43 mouse cellular contexts compared by ENCODE assay signal in genomic region chr13:96457566-96457965, GRCm38 (mm10). TPM values are rescaled to one million over a fixed set of nuclear protein-coding genes. Genes with fewer than 3 reads are reported as not detected.
"Had no signal": no experiment of that assay in that cellular context is flagged by ENCODE, and none has a peak within 500 bp of the region (broad histone marks: within the 10 kb centered on the region; RNA-seq: fewer than 3 reads in every experiment).

No protein-coding gene starts in this region.

- H3K9me3 ChIP-seq: heart, embryonic 10.5 days; heart, embryonic 13.5 days; heart, embryonic 15.5 days; hindbrain, embryonic 13.5 days; hindbrain, embryonic 15.5 days; kidney, embryonic 15.5 days; limb, embryonic 13.5 days; limb, embryonic 15.5 days; liver, embryonic 12.5 days had no signal

- H3K4me2 ChIP-seq: heart, embryonic 13.5 days; heart, embryonic 15.5 days; hindbrain, embryonic 13.5 days; hindbrain, embryonic 15.5 days; kidney, embryonic 15.5 days; limb, embryonic 13.5 days; limb, embryonic 15.5 days; liver, embryonic 12.5 days had no signal

- H3K4me1 ChIP-seq: heart, embryonic 10.5 days; hindbrain, embryonic 13.5 days; hindbrain, embryonic 15.5 days; kidney, embryonic 15.5 days; limb, embryonic 13.5 days; liver, embryonic 12.5 days had no signal

- H3K9ac ChIP-seq: heart, embryonic 13.5 days; heart, embryonic 15.5 days; hindbrain, embryonic 13.5 days; hindbrain, embryonic 15.5 days; kidney, embryonic 15.5 days; limb, embryonic 13.5 days; limb, embryonic 15.5 days; liver, embryonic 12.5 days; liver, embryonic 14.5 days had no signal

- H3K4me3 ChIP-seq: heart, embryonic 10.5 days; heart, embryonic 13.5 days; heart, embryonic 15.5 days; hindbrain, embryonic 13.5 days; hindbrain, embryonic 15.5 days; kidney, embryonic 15.5 days; limb, embryonic 13.5 days; limb, embryonic 15.5 days; liver, embryonic 12.5 days had no signal

- H3K36me3 ChIP-seq: heart, embryonic 10.5 days; heart, embryonic 13.5 days; heart, embryonic 15.5 days; hindbrain, embryonic 13.5 days; hindbrain, embryonic 15.5 days; kidney, embryonic 15.5 days; limb, embryonic 13.5 days; limb, embryonic 15.5 days; liver, embryonic 12.5 days had no signal

- H3K27me3 ChIP-seq: heart, embryonic 13.5 days; heart, embryonic 15.5 days; hindbrain, embryonic 13.5 days; hindbrain, embryonic 15.5 days; kidney, embryonic 15.5 days; limb, embryonic 13.5 days; limb, embryonic 15.5 days; liver, embryonic 12.5 days had no signal

- DNase-seq: gastrocnemius, postnatal 14 days; gastrocnemius, postnatal 36 days; heart, adult 18-20 months; heart, postnatal 14 days; heart, postnatal 36 days; kidney, adult 11 months; kidney, adult 2 months; kidney, adult 9 months; kidney, postnatal 14 days; kidney, postnatal 36 days; layer of hippocampus, adult 9-11 months; layer of hippocampus, postnatal 36 days; left cerebral cortex, postnatal 4 days had no signal

- ATAC-seq: liver, embryonic 12.5 days had no signal

- H3K27ac ChIP-seq: heart, embryonic 10.5 days; heart, embryonic 13.5 days; heart, embryonic 15.5 days; hindbrain, embryonic 13.5 days; hindbrain, embryonic 15.5 days; hindbrain, postnatal 0 days; kidney, embryonic 15.5 days; kidney, postnatal 0 days; limb, embryonic 13.5 days; liver, embryonic 12.5 days; liver, embryonic 14.5 days had no signal

RNA-seq across cellular contexts. Expression of gene Ankdd1b, which starts 13.4 kb away (rescaled TPM):
- total RNA-seq: hindbrain, postnatal 0 days; left cerebral cortex, postnatal 4 days; liver, adult 2 months had no signal
- polyA plus RNA-seq: hindbrain, embryonic 11.5 days; hindbrain, embryonic 15.5 days; limb, embryonic 13.5 days; liver, adult 2 months; liver, embryonic 12.5 days had no signal

RNA-seq across cellular contexts. Expression of gene Gm17622, which starts 33.0 kb away (rescaled TPM):
- total RNA-seq: gastrocnemius, adult 18-20 months; gastrocnemius, adult 8-10 months; gastrocnemius, postnatal 14 days; gastrocnemius, postnatal 36 days; heart, adult 18-20 months; heart, adult 8-10 months; heart, postnatal 14 days; heart, postnatal 36 days; hematopoietic stem cell, adult 5-6 weeks; hindbrain, postnatal 0 days; layer of hippocampus, adult 18-20 months; layer of hippocampus, adult 8-10 months; layer of hippocampus, postnatal 14 days; layer of hippocampus, postnatal 36 days; left cerebral cortex, adult 18-20 months; left cerebral cortex, adult 8-10 months; left cerebral cortex, postnatal 10 days; left cerebral cortex, postnatal 25 days; left cerebral cortex, postnatal 4 days; liver, adult 2 months had no signal
- polyA plus RNA-seq: gonadal fat pad, adult 2 months; heart, embryonic 10.5 days; heart, embryonic 13.5 days; heart, embryonic 15.5 days; heart, postnatal 0 days; hindbrain, embryonic 11.5 days; hindbrain, embryonic 13.5 days; hindbrain, embryonic 15.5 days; hindbrain, postnatal 0 days; intestine, embryonic 14.5 days; kidney, adult 2 months; kidney, embryonic 15.5 days; kidney, postnatal 0 days; large intestine, adult 2 months; limb, embryonic 11.5 days; limb, embryonic 13.5 days; limb, embryonic 15.5 days; liver, adult 2 months; liver, embryonic 12.5 days; liver, embryonic 14.5 days had no signal
